Mouse (Mus musculus): ENCODE data around the gene Pcgf6.

GRCm38 (mm10) chr19:47018330-47018729, 32.4 kb downstream of the Pcgf6 start:
- TF ChIP-seq CTCF (IDR thresholded peaks at IDR 0.05; ENCODE audit: extremely low read depth, insufficient read depth, insufficient read length, insufficient replicate concordance) (no peak), POLR2A (IDR thresholded peaks at IDR 0.05; ENCODE audit: low read depth, low read length) (no peak)
